Mouse (Mus musculus) midbrain, embryonic 16.5 days (tissue): ENCODE results near the gene Il1rapl1. TPM values are rescaled to one million over a fixed set of nuclear protein-coding genes. Genes with fewer than 3 reads are reported as not detected.

ENCODE experiments used
- ATAC-seq: fragments of 200-750 bp; cut with Nextera tagmentation; 2 replicates; pipeline ENCODE4 v1.8.0; 2017; ENCODE audit warnings: moderate TSS enrichment
- H3K27ac ChIP-seq: fragments of 300-500 bp; sonication (generic); 2 replicates; pipeline ENCODE4 v1.5.1; 2014; ENCODE audit warnings: mild to moderate bottlenecking, low read length, mixed read lengths
- H3K27me3 ChIP-seq: fragments of 300-500 bp; sonication (generic); 2 replicates; pipeline ENCODE4 v1.6.1; 2014; ENCODE audit warnings: low read depth, low read length, mixed read lengths; ENCODE audit not compliant: control insufficient read depth, insufficient read depth
- H3K36me3 ChIP-seq: fragments of 300-500 bp; sonication (generic); 2 replicates; pipeline ENCODE4 v1.6.1; 2014; ENCODE audit warnings: mild to moderate bottlenecking, low read length, moderate library complexity, mixed read lengths; ENCODE audit not compliant: control insufficient read depth, insufficient read depth
- H3K4me1 ChIP-seq: fragments of 300-500 bp; sonication (generic); 2 replicates; pipeline ENCODE4 v1.6.1; 2014; ENCODE audit warnings: mild to moderate bottlenecking, low read length, mixed read lengths; ENCODE audit not compliant: control insufficient read depth, insufficient read depth
- H3K4me2 ChIP-seq: fragments of 300-500 bp; sonication (generic); 2 replicates; pipeline ENCODE4 v1.6.1; 2014; ENCODE audit warnings: mild to moderate bottlenecking, low read length, mixed read lengths
- H3K4me3 ChIP-seq: fragments of 300-500 bp; sonication (generic); 2 replicates; pipeline ENCODE4 v1.5.1; 2014; ENCODE audit warnings: low read depth, mild to moderate bottlenecking, low read length, moderate library complexity, mixed read lengths
- H3K9ac ChIP-seq: fragments of 300-500 bp; sonication (generic); 2 replicates; pipeline ENCODE4 v1.6.1; 2014; ENCODE audit warnings: low read depth, low read length, mixed read lengths
- H3K9me3 ChIP-seq: fragments of 300-500 bp; sonication (generic); replicated peaks from 2 replicates; pipeline ENCODE4 v1.6.1; 2014; ENCODE audit warnings: mild to moderate bottlenecking, low read length, mixed read lengths; ENCODE audit not compliant: control insufficient read depth, poor library complexity, severe bottlenecking
- WGBS: fragments of 180-500 bp; shearing (Covaris S2); extraction: QIAGEN DNeasy Blood & Tissue Kit; methylation state at CpG from one replicate; pipeline ENCODE4 v1.1.7; 2014; 5-methylcytosine and 5-hydroxymethylcytosine counted together
- polyA plus RNA-seq: library from polyadenylated mRNA; unstranded; fragments of >200 nt; fragmentation: Nextera tagmentation; extraction: Ambion mirVana; gene quantifications from 2 replicates; pipeline ENCODE4 v1.2.1, GENCODE M21; 2015

Gene Il1rapl1
- polyA plus RNA-seq, 1 experiment from 2014 or later, result 6.4 TPM

GRCm38 (mm10) chrX:88093936-88094569 lies 21.4 kb downstream of the Il1rapl1 start:
- H3K27ac ChIP-seq, result no peak overlapping the region
- H3K4me3 ChIP-seq, result no peak overlapping the region
- H3K27me3 ChIP-seq, result no peaks in the 10 kb centered on the region
- no peaks in the 10 kb centered on the region for H3K9me3 ChIP-seq
- no peaks in the 10 kb centered on the region for H3K4me1 ChIP-seq
- no peak for ATAC-seq
- H3K4me2 ChIP-seq, result no peak overlapping the region
- H3K36me3 ChIP-seq, result no peaks in the 10 kb centered on the region
- no peak overlapping the region for H3K9ac ChIP-seq

GRCm38 (mm10) chrX:88089873-88090272 lies 25.6 kb downstream of the Il1rapl1 start:
- Histone ChIP-seq H3K4me1 (no peaks in the 10 kb centered on the region), H3K9ac (no peak overlapping the region), H3K36me3 (no peaks in the 10 kb centered on the region), H3K27ac (no peak overlapping the region), H3K4me3 (no peak overlapping the region), H3K4me2 (no peak overlapping the region), H3K9me3 (no peaks in the 10 kb centered on the region), H3K27me3 (no peaks in the 10 kb centered on the region)
- no peak for ATAC-seq
- WGBS, result 63% methylated on average over 2 of the region's 2 CpGs

GRCm38 (mm10) chrX:88072741-88073419 lies 42.6 kb downstream of the Il1rapl1 start:
- H3K4me2 ChIP-seq, result no peak overlapping the region
- no peaks in the 10 kb centered on the region for H3K27me3 ChIP-seq
- no peaks in the 10 kb centered on the region for H3K36me3 ChIP-seq
- WGBS, result 33% methylated on average over 7 of the region's 7 CpGs
- no peak overlapping the region for H3K27ac ChIP-seq
- no peaks in the 10 kb centered on the region for H3K4me1 ChIP-seq
- H3K9ac ChIP-seq, result no peak overlapping the region
- no peaks in the 10 kb centered on the region for H3K9me3 ChIP-seq
- H3K4me3 ChIP-seq, result no peak overlapping the region
- no peak for ATAC-seq

- H3K4me3 ChIP-seq, result no peak overlapping the region
Observed at GRCm38 (mm10) chrX:88070368-88070767, 45.1 kb downstream of the Il1rapl1 start.

GRCm38 (mm10) chrX:88043556-88043955 lies 71.9 kb downstream of the Il1rapl1 start:
- H3K4me1 ChIP-seq, result no peaks in the 10 kb centered on the region
- no peak for ATAC-seq
- H3K9ac ChIP-seq, result no peak overlapping the region
- no peak overlapping the region for H3K27ac ChIP-seq
- WGBS, result 83% methylated on average over 1 of the region's 1 CpGs
- H3K4me3 ChIP-seq, result no peak overlapping the region
- no peaks in the 10 kb centered on the region for H3K9me3 ChIP-seq
- H3K27me3 ChIP-seq, result no peaks in the 10 kb centered on the region
- H3K36me3 ChIP-seq, result no peaks in the 10 kb centered on the region
- H3K4me2 ChIP-seq, result no peak overlapping the region

More at GRCm38 (mm10) chrX:88070368-88070767, 45.1 kb downstream of the Il1rapl1 start:
- Histone ChIP-seq H3K36me3 (no peaks in the 10 kb centered on the region), H3K27me3 (no peaks in the 10 kb centered on the region), H3K9me3 (no peaks in the 10 kb centered on the region), H3K4me2 (no peak overlapping the region), H3K27ac (no peak overlapping the region), H3K4me1 (no peaks in the 10 kb centered on the region), H3K9ac (no peak overlapping the region)
- 75% methylated on average over 3 of the region's 3 CpGs for WGBS
- no peak for ATAC-seq

GRCm38 (mm10) chrX:88038984-88039383 lies 76.5 kb downstream of the Il1rapl1 start:
- Histone ChIP-seq H3K36me3 (no peaks in the 10 kb centered on the region), H3K27me3 (no peaks in the 10 kb centered on the region), H3K4me2 (no peak overlapping the region), H3K4me1 (no peaks in the 10 kb centered on the region), H3K9ac (no peak overlapping the region), H3K27ac (no peak overlapping the region), H3K9me3 (no peaks in the 10 kb centered on the region), H3K4me3 (no peak overlapping the region)
- WGBS, result 65% methylated on average over 1 of the region's 1 CpGs
- no peak for ATAC-seq

- Histone ChIP-seq H3K36me3 (no peaks in the 10 kb centered on the region), H3K4me2 (no peak overlapping the region), H3K27ac (no peak overlapping the region), H3K9ac (no peak overlapping the region), H3K4me3 (no peak overlapping the region), H3K9me3 (no peaks in the 10 kb centered on the region), H3K4me1 (no peaks in the 10 kb centered on the region), H3K27me3 (no peaks in the 10 kb centered on the region)
- 87% methylated on average over 1 of the region's 1 CpGs for WGBS
- no peak for ATAC-seq
Observed at GRCm38 (mm10) chrX:87897172-87897571, 218.3 kb downstream of the Il1rapl1 start.

GRCm38 (mm10) chrX:87891916-87892315 lies 223.5 kb downstream of the Il1rapl1 start:
- no peak overlapping the region for H3K4me2 ChIP-seq
- H3K27ac ChIP-seq, result no peak overlapping the region
- no peaks in the 10 kb centered on the region for H3K27me3 ChIP-seq
- H3K9ac ChIP-seq, result no peak overlapping the region
- no peaks in the 10 kb centered on the region for H3K4me1 ChIP-seq
- no peaks in the 10 kb centered on the region for H3K9me3 ChIP-seq
- no peak for ATAC-seq
- H3K36me3 ChIP-seq, result no peaks in the 10 kb centered on the region
- no peak overlapping the region for H3K4me3 ChIP-seq

- H3K36me3 ChIP-seq, result no peaks in the 10 kb centered on the region
- H3K4me3 ChIP-seq, result no peak overlapping the region
- H3K4me1 ChIP-seq, result no peaks in the 10 kb centered on the region
- 71% methylated on average over 2 of the region's 2 CpGs for WGBS
- H3K27me3 ChIP-seq, result no peaks in the 10 kb centered on the region
- no peak for ATAC-seq
- H3K9ac ChIP-seq, result no peak overlapping the region
- no peaks in the 10 kb centered on the region for H3K9me3 ChIP-seq
- no peak overlapping the region for H3K27ac ChIP-seq
- no peak overlapping the region for H3K4me2 ChIP-seq
Observed at GRCm38 (mm10) chrX:87854107-87854506, 261.3 kb downstream of the Il1rapl1 start.
